Mouse (Mus musculus) midbrain, embryonic 11.5 days (tissue): ENCODE data around the gene Cd36. TPM values are rescaled to one million over a fixed set of nuclear protein-coding genes. Genes with fewer than 3 reads are reported as not detected.

ENCODE experiments used
- ATAC-seq: fragments of 200-750 bp; cut with Nextera tagmentation; 2 replicates; pipeline ENCODE4 v1.8.0; 2017; ENCODE audit warnings: moderate TSS enrichment, moderate library complexity; ENCODE audit not compliant: low FRiP score
- DNase-seq: peaks from one replicate; pipeline ENCODE4 v3.0.0; 2015; ENCODE audit warnings: low spot score; ENCODE audit errors: missing footprints
- H3K27ac ChIP-seq: fragments of 300-500 bp; sonication (generic); 2 replicates; pipeline ENCODE4 v1.5.1; 2014; ENCODE audit warnings: low read depth, low read length
- H3K27me3 ChIP-seq: fragments of 300-500 bp; sonication (generic); 2 replicates; pipeline ENCODE4 v1.6.1; 2014; ENCODE audit warnings: mild to moderate bottlenecking, low read length, moderate library complexity, mixed read lengths; ENCODE audit not compliant: control insufficient read depth, insufficient read depth
- H3K36me3 ChIP-seq: fragments of 300-500 bp; sonication (generic); 2 replicates; pipeline ENCODE4 v1.6.1; 2014; ENCODE audit warnings: mild to moderate bottlenecking, low read length, moderate library complexity, mixed read lengths; ENCODE audit not compliant: control insufficient read depth, insufficient read depth
- H3K4me1 ChIP-seq: fragments of 300-500 bp; sonication (generic); 2 replicates; pipeline ENCODE4 v1.6.1; 2014; ENCODE audit warnings: low read length; ENCODE audit not compliant: control insufficient read depth, insufficient read depth
- H3K4me2 ChIP-seq: fragments of 300-500 bp; sonication (generic); 2 replicates; pipeline ENCODE4 v1.6.1; 2014; ENCODE audit warnings: mild to moderate bottlenecking, moderate library complexity
- H3K4me3 ChIP-seq: fragments of 300-500 bp; sonication (generic); 2 replicates; pipeline ENCODE4 v1.5.1; 2014; ENCODE audit warnings: low read depth, low read length
- H3K9ac ChIP-seq: fragments of 300-500 bp; sonication (generic); 2 replicates; pipeline ENCODE4 v1.6.1; 2014; ENCODE audit warnings: low read length
- H3K9me3 ChIP-seq: fragments of 300-500 bp; sonication (generic); 2 replicates; pipeline ENCODE4 v1.6.1; 2016; ENCODE audit warnings: low read length; ENCODE audit not compliant: control insufficient read depth
- WGBS: fragments of 180-500 bp; shearing (Covaris S2); extraction: QIAGEN DNeasy Blood & Tissue Kit; methylation state at CpG from one replicate; pipeline ENCODE4 v1.1.7; 2014; 5-methylcytosine and 5-hydroxymethylcytosine counted together
- polyA plus RNA-seq: library from polyadenylated mRNA; unstranded; fragments of >200 nt; fragmentation: Nextera tagmentation; extraction: Ambion mirVana; gene quantifications from 2 replicates; pipeline ENCODE4 v1.2.1, GENCODE M21; 2014

Cd36 gene
- polyA plus RNA-seq, 1 experiment from 2014 or later = 1.2 TPM

DNA sequence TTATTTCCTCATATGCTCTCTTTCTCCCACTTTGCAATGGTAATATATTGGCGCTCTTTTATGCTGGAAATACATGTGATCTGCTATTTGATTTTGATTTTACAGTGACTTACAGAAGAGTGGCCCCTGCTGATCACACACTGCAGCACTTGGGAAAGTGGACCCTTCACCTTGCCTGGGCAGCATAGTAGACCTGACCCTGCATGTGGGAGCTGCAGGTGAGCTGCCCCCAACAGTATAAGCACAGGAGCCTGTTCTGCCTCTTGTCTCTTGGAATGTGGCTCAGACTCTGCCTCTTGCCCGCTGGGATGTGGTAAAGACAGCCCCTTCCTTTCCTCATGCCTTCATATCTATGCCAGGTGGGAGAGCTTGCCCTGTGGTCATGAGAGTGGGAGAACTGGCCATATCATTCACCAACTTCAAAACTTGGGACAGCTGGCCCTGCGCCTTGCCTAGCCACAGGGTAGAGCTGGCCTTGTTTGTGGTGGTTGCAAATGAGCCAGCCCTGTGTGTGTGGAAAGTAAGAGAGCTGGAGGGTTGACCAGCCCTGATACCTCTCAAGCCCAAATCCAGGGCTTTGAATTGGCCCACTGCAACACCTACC, 81.7 kb downstream of the Cd36 start:
- WGBS = 86% methylated on average over 3 of the region's 3 CpGs
- DNase-seq = no peak
- no peak overlapping the region for H3K27ac ChIP-seq
- H3K9me3 ChIP-seq = no peaks in the 10 kb centered on the region
- no peaks in the 10 kb centered on the region for H3K36me3 ChIP-seq
- H3K4me3 ChIP-seq = no peak overlapping the region
- H3K27me3 ChIP-seq = no peaks in the 10 kb centered on the region
- no peak overlapping the region for H3K9ac ChIP-seq
- H3K4me1 ChIP-seq = no peaks in the 10 kb centered on the region
- no peak overlapping the region for H3K4me2 ChIP-seq
- ATAC-seq = no peak

DNA sequence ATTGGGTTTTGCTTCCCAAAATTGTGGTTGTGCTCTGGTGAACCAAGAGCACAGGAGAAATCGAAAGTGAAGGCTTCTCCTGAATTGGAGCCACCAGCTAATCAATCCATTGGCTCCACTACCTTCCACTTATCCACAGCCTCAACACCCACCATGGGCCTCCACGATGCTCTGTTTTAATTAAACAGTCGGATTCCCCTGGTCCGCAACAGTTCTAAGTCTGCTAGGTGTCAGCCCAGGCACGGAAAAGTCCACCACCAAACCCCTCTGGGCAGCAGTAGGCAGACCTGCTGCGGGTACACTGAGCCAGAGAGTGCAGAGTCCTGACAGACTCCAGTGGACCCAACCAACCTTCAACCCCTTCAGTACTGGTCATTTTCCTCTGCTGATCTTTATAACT, 112.0 kb downstream of the Cd36 start:
- no peak for ATAC-seq
- WGBS = 88% methylated on average over 6 of the region's 6 CpGs
- peak; percentile 90 for DNase-seq
- Histone ChIP-seq H3K27me3 (no peaks in the 10 kb centered on the region), H3K4me1 (no peaks in the 10 kb centered on the region), H3K27ac (no peak overlapping the region), H3K9ac (no peak overlapping the region), H3K36me3 (no peaks in the 10 kb centered on the region), H3K4me3 (no peak overlapping the region), H3K9me3 (no peaks in the 10 kb centered on the region), H3K4me2 (no peak overlapping the region)

DNA sequence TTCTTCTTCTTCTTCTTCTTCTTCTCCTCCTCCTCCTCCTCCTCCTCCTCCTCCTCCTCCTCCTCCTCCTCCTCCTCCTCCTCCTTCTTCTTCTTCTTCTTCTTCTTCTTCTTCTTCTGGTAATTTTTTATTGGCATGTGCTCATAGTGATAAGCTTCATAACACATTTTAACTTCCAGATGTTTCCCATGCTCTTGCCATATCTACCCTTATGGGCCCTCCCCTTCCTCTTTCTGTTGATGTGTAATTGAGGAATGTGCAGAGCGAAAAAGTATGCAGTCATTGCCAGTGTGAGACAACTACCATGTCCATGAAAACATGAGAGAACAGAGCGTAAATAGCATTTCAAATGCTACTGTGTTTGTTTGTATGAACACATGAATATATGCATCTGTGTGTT, 118.3 kb downstream of the Cd36 start:
- no peak overlapping the region for H3K4me2 ChIP-seq
- no peaks in the 10 kb centered on the region for H3K36me3 ChIP-seq
- H3K9me3 ChIP-seq = no peaks in the 10 kb centered on the region
- no peaks in the 10 kb centered on the region for H3K4me1 ChIP-seq
- no peak overlapping the region for H3K4me3 ChIP-seq
- DNase-seq (no peak), ATAC-seq (no peak)
- no peak overlapping the region for H3K27ac ChIP-seq
- H3K9ac ChIP-seq = no peak overlapping the region
- WGBS = 89% methylated on average over 2 of the region's 2 CpGs
- no peaks in the 10 kb centered on the region for H3K27me3 ChIP-seq

DNA sequence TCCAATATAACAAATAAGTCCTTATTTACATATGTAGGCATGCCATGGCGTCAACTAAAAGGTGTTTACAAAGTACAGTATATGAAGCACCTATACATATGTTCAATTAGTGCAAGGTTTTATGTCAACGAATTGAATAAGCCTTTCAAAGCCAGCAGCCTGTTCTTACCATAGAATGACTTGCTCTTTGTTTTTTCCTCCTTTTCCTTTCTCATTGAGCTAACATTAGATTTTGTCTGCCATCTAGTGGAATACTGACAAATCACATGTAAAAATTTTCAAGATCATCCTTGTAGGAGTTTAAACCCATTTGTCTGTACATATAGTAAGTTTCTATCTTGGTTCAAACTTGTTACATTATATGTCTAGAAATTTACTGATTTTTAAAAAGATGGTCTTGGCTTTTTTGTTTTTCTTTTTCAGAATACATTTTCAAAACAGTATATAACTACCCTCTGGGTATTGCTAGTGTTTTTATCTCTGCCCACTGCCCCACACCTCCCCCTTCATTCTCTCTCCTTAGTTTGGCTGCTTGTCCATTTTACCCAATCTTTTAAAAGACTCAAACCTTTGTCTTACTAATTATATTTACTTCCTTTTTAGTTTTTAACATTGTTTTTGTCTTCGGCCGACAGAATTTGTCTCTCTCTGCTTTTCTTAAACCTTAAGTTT, 122.5 kb downstream of the Cd36 start:
- no peak overlapping the region for H3K4me3 ChIP-seq
- H3K4me2 ChIP-seq = no peak overlapping the region
- H3K4me1 ChIP-seq = no peaks in the 10 kb centered on the region
- H3K27ac ChIP-seq = no peak overlapping the region
- H3K9me3 ChIP-seq = no peaks in the 10 kb centered on the region
- ATAC-seq = peak; percentile 63; the same call in 1 of the 2 replicates
- no peaks in the 10 kb centered on the region for H3K27me3 ChIP-seq
- H3K9ac ChIP-seq = no peak overlapping the region
- DNase-seq = peak; percentile 89
- 66% methylated on average over 4 of the region's 4 CpGs for WGBS
- no peaks in the 10 kb centered on the region for H3K36me3 ChIP-seq

DNA sequence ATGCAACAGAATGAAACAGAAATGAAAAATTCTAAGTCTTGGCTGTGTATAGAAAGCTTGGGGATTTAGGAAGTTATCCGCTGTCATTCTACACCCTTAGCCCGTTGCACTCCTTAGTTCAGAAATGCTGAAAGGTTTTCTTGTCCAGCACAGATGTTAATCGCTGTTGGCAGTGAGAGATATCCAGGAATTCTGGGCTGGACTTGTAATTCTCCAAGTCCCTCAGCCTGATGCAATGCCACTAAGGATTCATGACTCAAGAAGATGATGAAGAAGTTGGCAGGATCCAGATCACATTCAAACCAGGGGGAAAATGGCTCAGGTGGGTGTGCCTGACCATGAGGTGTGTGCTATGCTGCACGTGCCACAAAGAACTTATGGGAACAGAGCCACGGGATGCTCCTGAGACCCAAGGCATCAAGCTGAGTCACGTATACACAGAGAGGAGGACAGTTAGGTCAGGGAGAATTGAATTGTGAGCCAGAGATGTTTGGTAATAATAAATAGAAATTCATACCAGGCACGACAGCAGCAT, 135.1 kb downstream of the Cd36 start:
- no peak for DNase-seq
- no peak overlapping the region for H3K4me3 ChIP-seq
- H3K27ac ChIP-seq = no peak overlapping the region
- no peak for ATAC-seq
- no peaks in the 10 kb centered on the region for H3K9me3 ChIP-seq
- H3K4me2 ChIP-seq = no peak overlapping the region
- 87% methylated on average over 7 of the region's 7 CpGs for WGBS
- no peak overlapping the region for H3K9ac ChIP-seq
- no peaks in the 10 kb centered on the region for H3K36me3 ChIP-seq
- H3K27me3 ChIP-seq = no peaks in the 10 kb centered on the region
- H3K4me1 ChIP-seq = no peaks in the 10 kb centered on the region

DNA sequence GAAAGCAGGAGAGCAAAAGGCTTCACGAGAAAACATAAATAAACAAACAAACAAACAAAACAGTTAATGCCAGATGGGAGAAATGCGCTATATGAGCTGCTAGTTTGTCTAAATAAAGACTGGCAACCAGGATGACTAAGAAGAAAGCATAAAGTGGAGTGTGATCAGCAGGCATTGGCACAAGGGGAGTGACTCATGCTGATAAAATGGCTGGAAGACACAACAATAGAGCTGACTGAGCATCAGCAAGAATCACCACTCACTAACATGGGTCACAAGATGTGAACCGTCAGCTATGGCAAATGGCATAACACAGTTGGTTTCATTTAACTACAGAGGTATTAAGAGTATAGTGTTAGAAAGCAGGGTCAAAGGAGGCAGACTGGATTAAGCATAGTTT, 140.3 kb downstream of the Cd36 start:
- Histone ChIP-seq H3K9me3 (no peaks in the 10 kb centered on the region), H3K4me2 (no peak overlapping the region), H3K4me1 (no peaks in the 10 kb centered on the region), H3K27ac (no peak overlapping the region), H3K4me3 (no peak overlapping the region), H3K36me3 (no peaks in the 10 kb centered on the region), H3K27me3 (no peaks in the 10 kb centered on the region), H3K9ac (no peak overlapping the region)
- ATAC-seq = no peak
- WGBS = 67% methylated on average over 3 of the region's 3 CpGs
- no peak for DNase-seq

DNA sequence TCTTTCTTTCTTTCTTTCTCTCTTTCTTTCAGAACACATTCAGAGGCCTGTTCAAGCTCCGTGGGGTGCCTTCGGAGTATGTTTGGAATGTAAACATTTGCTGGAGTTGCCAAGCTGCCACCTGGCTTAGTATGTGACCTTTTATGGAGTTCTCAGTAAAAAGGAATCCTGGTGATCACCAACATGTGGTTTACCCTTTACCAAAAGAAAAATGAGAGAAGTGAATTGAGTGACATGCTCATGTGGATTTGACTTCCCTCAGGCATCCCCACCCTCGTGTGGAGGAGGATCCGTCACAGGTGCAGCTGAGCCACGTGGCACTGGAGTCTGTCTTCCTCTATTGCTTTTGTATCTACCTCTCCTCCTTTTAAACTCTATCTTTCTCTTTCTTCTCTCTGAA, 141.5 kb downstream of the Cd36 start:
- ATAC-seq (no peak), DNase-seq (no peak)
- no peaks in the 10 kb centered on the region for H3K4me1 ChIP-seq
- H3K27me3 ChIP-seq = no peaks in the 10 kb centered on the region
- 36% methylated on average over 5 of the region's 5 CpGs for WGBS
- no peak overlapping the region for H3K4me3 ChIP-seq
- no peak overlapping the region for H3K9ac ChIP-seq
- no peaks in the 10 kb centered on the region for H3K9me3 ChIP-seq
- no peaks in the 10 kb centered on the region for H3K36me3 ChIP-seq
- no peak overlapping the region for H3K27ac ChIP-seq
- H3K4me2 ChIP-seq = no peak overlapping the region

DNA sequence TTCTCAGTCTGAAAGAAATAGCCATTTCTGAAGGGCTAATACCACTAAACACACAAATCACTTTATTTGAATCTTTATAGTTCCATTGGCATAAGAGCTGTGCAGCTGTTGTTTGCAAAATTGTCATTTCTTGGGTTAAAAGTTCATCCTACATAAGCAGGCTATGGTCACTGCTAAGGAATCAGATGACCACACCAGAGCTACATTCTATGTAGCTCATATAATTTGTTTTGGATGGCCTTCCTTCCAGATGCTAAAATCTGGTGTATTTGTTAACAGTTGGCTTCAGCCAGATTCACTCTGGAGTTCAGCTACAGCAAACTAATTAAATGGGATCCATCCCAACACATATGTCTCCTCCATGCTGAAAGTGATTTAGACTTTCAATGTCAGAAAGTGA, 142.1 kb downstream of the Cd36 start:
- no peaks in the 10 kb centered on the region for H3K36me3 ChIP-seq
- no peak overlapping the region for H3K4me3 ChIP-seq
- no peaks in the 10 kb centered on the region for H3K27me3 ChIP-seq
- no peak overlapping the region for H3K27ac ChIP-seq
- no peak overlapping the region for H3K9ac ChIP-seq
- no peaks in the 10 kb centered on the region for H3K9me3 ChIP-seq
- no peaks in the 10 kb centered on the region for H3K4me1 ChIP-seq
- H3K4me2 ChIP-seq = no peak overlapping the region
- DNase-seq (no peak), ATAC-seq (no peak)

DNA sequence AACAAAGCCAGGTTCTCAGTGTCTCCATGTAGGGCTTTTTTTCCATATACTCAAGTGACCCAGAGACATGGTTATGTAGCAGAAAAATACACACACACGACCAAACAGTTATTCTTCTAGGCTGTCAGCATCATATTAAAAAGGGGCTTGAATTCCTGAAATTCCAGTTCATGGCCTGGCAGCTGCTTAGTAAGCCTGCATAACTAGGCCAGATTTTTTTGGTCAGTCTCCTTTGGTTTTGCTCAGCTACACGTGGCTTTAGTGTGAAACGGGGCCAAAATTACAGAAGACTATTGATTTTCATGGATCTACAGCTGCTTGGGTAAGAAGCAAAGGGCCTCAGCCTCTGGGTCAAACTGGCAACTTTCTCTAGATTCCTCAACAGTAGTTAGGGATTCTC, 148.8 kb downstream of the Cd36 start:
- DNase-seq (no peak), ATAC-seq (no peak)
- Histone ChIP-seq H3K4me1 (no peaks in the 10 kb centered on the region), H3K27ac (no peak overlapping the region), H3K27me3 (no peaks in the 10 kb centered on the region), H3K4me3 (no peak overlapping the region), H3K36me3 (no peaks in the 10 kb centered on the region), H3K4me2 (no peak overlapping the region), H3K9me3 (no peaks in the 10 kb centered on the region), H3K9ac (no peak overlapping the region)
- 65% methylated on average over 3 of the region's 3 CpGs for WGBS
